Mouse (Mus musculus) liver, adult 2 months (tissue): ENCODE results near the gene Ankrd40.

Source experiments
- CTCF ChIP-seq: fragments of 200-500 bp; IDR thresholded peaks from 2 replicates; pipeline ENCODE4 v1.5.1; 2011; ENCODE audit warnings: low read depth, low read length, control low read depth
- POLR2A ChIP-seq: fragments of 200-500 bp; IDR thresholded peaks from 2 replicates; pipeline ENCODE4 v1.6.1; 2011; ENCODE audit warnings: low read length, control low read depth; ENCODE audit not compliant: insufficient read depth; ENCODE audit errors: extremely low read depth

GRCm38 (mm10) chr11:94324618-94325017 is 3.2 kb upstream of the Ankrd40 start:
- TF ChIP-seq CTCF (no peak), POLR2A (no peak)
